Mouse (Mus musculus) hindbrain, embryonic 16.5 days (tissue): ENCODE data around the gene Esyt2. TPM values are rescaled to one million over a fixed set of nuclear protein-coding genes. Genes with fewer than 3 reads are reported as not detected.

ENCODE experiments used
- ATAC-seq: fragments of 200-750 bp; cut with Nextera tagmentation; 2 replicates; pipeline ENCODE4 v1.8.0; 2017; ENCODE audit warnings: moderate TSS enrichment, moderate library complexity
- H3K27ac ChIP-seq: fragments of 300-500 bp; sonication (generic); 2 replicates; pipeline ENCODE4 v1.5.1; 2014; ENCODE audit warnings: low read depth, mild to moderate bottlenecking, control low read depth, low read length, moderate library complexity
- H3K27me3 ChIP-seq: fragments of 300-500 bp; sonication (generic); replicated peaks from 2 replicates; pipeline ENCODE4 v1.6.1; 2014; ENCODE audit warnings: low read length; ENCODE audit not compliant: control insufficient read depth, insufficient read depth
- H3K36me3 ChIP-seq: fragments of 300-500 bp; sonication (generic); 2 replicates; pipeline ENCODE4 v1.6.1; 2014; ENCODE audit warnings: mild to moderate bottlenecking, low read length, moderate library complexity, mixed read lengths; ENCODE audit not compliant: control insufficient read depth, insufficient read depth
- H3K4me1 ChIP-seq: fragments of 300-500 bp; sonication (generic); 2 replicates; pipeline ENCODE4 v1.6.1; 2014; ENCODE audit warnings: low read depth, low read length; ENCODE audit not compliant: control insufficient read depth, insufficient read depth
- H3K4me2 ChIP-seq: fragments of 300-500 bp; sonication (generic); 2 replicates; pipeline ENCODE4 v1.6.1; 2014; ENCODE audit warnings: mild to moderate bottlenecking, low read length, control low read depth, moderate library complexity
- H3K4me3 ChIP-seq: fragments of 300-500 bp; sonication (generic); 2 replicates; pipeline ENCODE4 v1.5.1; 2014; ENCODE audit warnings: mild to moderate bottlenecking, low read length, control low read depth, moderate library complexity
- H3K9ac ChIP-seq: fragments of 300-500 bp; sonication (generic); 2 replicates; pipeline ENCODE4 v1.6.1; 2014; ENCODE audit warnings: low read depth, mild to moderate bottlenecking, control low read depth, low read length, moderate library complexity
- H3K9me3 ChIP-seq: fragments of 300-500 bp; sonication (generic); 2 replicates; pipeline ENCODE4 v1.6.1; 2014; ENCODE audit warnings: mild to moderate bottlenecking, low read length, moderate library complexity; ENCODE audit not compliant: control insufficient read depth
- WGBS: fragments of 180-500 bp; shearing (Covaris S2); extraction: QIAGEN DNeasy Blood & Tissue Kit; methylation state at CpG from one replicate; pipeline ENCODE4 v1.1.7; 2014; 5-methylcytosine and 5-hydroxymethylcytosine counted together
- polyA plus RNA-seq: library from polyadenylated mRNA; unstranded; fragments of >200 nt; fragmentation: Nextera tagmentation; extraction: Ambion mirVana; gene quantifications from 2 replicates; pipeline ENCODE4 v1.2.1, GENCODE M21; 2015

Gene Esyt2
- polyA plus RNA-seq, 1 experiment from 2014 or later = 10.3 TPM

DNA sequence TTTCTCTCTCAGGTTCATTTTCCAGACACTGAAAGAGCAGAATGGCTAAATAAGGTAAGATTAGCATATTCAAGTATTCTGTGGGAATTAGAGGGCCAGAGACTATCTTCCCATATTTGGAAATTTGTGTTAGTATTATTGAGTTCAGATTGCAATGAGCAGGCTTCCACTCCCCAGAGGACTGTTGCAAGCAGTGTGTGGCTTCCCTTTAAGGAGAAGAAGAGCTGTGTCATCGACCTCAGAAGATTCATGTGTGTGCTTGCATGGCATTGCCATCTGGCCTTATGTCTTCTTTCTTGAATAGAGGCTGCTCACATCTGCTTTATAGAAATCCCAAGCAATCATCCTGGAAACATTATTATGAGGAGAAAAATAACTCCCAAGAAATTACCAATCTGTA, 36.8 kb downstream of the Esyt2 start:
- 70% methylated on average over 1 of the region's 1 CpGs for WGBS
- no peak overlapping the region for H3K4me2 ChIP-seq
- no peaks in the 10 kb centered on the region for H3K36me3 ChIP-seq
- no peaks in the 10 kb centered on the region for H3K27me3 ChIP-seq
- ATAC-seq = no peak
- H3K4me3 ChIP-seq = no peak overlapping the region
- no peak overlapping the region for H3K9ac ChIP-seq
- no peaks in the 10 kb centered on the region for H3K4me1 ChIP-seq
- H3K9me3 ChIP-seq = no peaks in the 10 kb centered on the region
- no peak overlapping the region for H3K27ac ChIP-seq

DNA sequence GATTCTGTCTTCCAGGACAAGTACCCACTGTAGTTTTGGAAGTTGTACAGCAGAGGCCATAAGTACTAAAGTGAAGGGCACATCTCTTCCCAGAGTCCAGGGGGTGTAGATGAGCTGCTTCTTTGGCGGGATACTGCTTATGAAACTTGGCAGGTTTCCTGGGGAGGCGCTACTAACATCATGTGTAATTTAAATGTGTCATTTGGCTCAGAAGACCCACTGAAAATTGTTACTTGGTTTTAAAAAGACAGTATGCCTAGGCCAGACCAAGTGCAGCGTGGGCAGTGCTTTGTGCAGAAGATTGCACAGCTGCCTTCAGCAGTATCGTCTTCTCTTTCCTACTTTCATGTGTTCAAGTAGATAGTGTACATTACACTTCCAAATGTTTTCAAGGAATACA, 44.5 kb downstream of the Esyt2 start:
- H3K36me3 ChIP-seq = no peaks in the 10 kb centered on the region
- no peaks in the 10 kb centered on the region for H3K27me3 ChIP-seq
- H3K4me3 ChIP-seq = no peak overlapping the region
- H3K4me2 ChIP-seq = no peak overlapping the region
- no peak overlapping the region for H3K9ac ChIP-seq
- H3K27ac ChIP-seq = no peak overlapping the region
- ATAC-seq = no peak
- H3K4me1 ChIP-seq = no peaks in the 10 kb centered on the region
- no peaks in the 10 kb centered on the region for H3K9me3 ChIP-seq
- WGBS = 75% methylated on average over 4 of the region's 4 CpGs

GRCm38 (mm10) chr12:116326159-116326558, 45.2 kb downstream of the Esyt2 start:
- WGBS = 75% methylated on average over 1 of the region's 1 CpGs
- Histone ChIP-seq H3K4me1 (no peaks in the 10 kb centered on the region), H3K9ac (no peak overlapping the region), H3K36me3 (no peaks in the 10 kb centered on the region), H3K4me3 (no peak overlapping the region), H3K9me3 (no peaks in the 10 kb centered on the region), H3K27ac (no peak overlapping the region), H3K4me2 (no peak overlapping the region), H3K27me3 (no peaks in the 10 kb centered on the region)
- ATAC-seq = no peak

GRCm38 (mm10) chr12:116334253-116334652, 53.3 kb downstream of the Esyt2 start:
- Histone ChIP-seq H3K4me1 (no peaks in the 10 kb centered on the region), H3K27ac (no peak overlapping the region), H3K4me3 (no peak overlapping the region), H3K9me3 (no peaks in the 10 kb centered on the region), H3K4me2 (no peak overlapping the region), H3K27me3 (no peaks in the 10 kb centered on the region), H3K9ac (no peak overlapping the region), H3K36me3 (no peaks in the 10 kb centered on the region; the same call in 1 of the 2 replicates)
- no peak for ATAC-seq
- 96% methylated on average over 5 of the region's 5 CpGs for WGBS

DNA sequence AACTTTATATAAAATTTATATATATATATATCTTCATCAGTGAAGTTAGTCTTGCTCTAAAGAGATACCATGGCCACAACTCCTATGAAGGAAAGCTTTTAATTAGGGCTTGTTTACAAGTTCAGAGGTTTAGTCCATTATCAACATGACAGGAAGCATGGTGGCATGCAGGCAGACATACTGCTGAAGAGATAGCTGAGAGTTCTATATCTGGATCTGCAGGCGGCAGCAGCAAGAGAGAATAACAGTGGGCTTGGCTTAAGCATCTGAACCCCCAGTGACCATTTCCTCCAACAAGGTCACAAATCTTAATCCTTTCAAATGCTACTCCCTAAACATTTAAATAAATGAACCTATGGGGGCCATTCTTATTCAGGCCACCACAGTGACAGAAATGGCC, 59.2 kb downstream of the Esyt2 start:
- WGBS = 100% methylated on average over 1 of the region's 1 CpGs
- Histone ChIP-seq H3K4me1 (no peaks in the 10 kb centered on the region), H3K4me2 (no peak overlapping the region)

GRCm38 (mm10) chr12:116348755-116349286, 67.8 kb downstream of the Esyt2 start:
- Histone ChIP-seq H3K27ac (no peak overlapping the region), H3K4me3 (no peak overlapping the region), H3K36me3 (peaks cover 10% of the 10 kb centered on the region), H3K27me3 (no peaks in the 10 kb centered on the region), H3K4me2 (no peak overlapping the region), H3K4me1 (no peaks in the 10 kb centered on the region), H3K9ac (no peak overlapping the region), H3K9me3 (no peaks in the 10 kb centered on the region)
- no peak for ATAC-seq

More for the DNA sequence above, 59.2 kb downstream of the Esyt2 start:
- Histone ChIP-seq H3K36me3 (peaks cover 9% of the 10 kb centered on the region), H3K27me3 (no peaks in the 10 kb centered on the region), H3K9ac (no peak overlapping the region), H3K27ac (no peak overlapping the region), H3K9me3 (no peaks in the 10 kb centered on the region), H3K4me3 (no peak overlapping the region)
- ATAC-seq = no peak

DNA sequence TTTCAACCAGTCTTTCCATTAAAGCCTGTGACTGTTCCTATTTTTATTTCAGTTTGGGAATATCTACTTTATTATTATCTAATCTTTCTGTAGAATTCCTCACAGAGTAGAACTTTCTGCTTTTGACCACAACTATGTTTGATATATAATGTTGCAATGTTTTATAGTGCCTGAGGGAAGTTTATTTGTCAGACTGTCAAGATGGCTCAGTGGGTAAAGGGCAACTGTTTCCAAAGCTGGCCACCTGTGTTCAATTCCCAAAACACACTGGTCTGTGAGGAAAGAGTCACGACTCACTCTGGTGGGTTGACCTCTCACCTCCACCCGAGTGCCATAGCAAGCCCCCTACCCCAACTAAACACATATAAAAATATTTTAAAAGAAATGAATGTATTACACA, 68.4 kb downstream of the Esyt2 start:
- no peaks in the 10 kb centered on the region for H3K9me3 ChIP-seq
- H3K27me3 ChIP-seq = no peaks in the 10 kb centered on the region
- no peaks in the 10 kb centered on the region for H3K4me1 ChIP-seq
- no peak overlapping the region for H3K27ac ChIP-seq
- no peak overlapping the region for H3K4me3 ChIP-seq
- no peak overlapping the region for H3K4me2 ChIP-seq
- no peak for ATAC-seq
- no peak overlapping the region for H3K9ac ChIP-seq
- 75% methylated on average over 2 of the region's 2 CpGs for WGBS
- peaks cover 10% of the 10 kb centered on the region for H3K36me3 ChIP-seq

- Histone ChIP-seq H3K9ac (no peak overlapping the region), H3K36me3 (peaks cover 10% of the 10 kb centered on the region), H3K27ac (no peak overlapping the region), H3K4me3 (no peak overlapping the region), H3K4me1 (no peaks in the 10 kb centered on the region), H3K4me2 (no peak overlapping the region), H3K27me3 (no peaks in the 10 kb centered on the region), H3K9me3 (no peaks in the 10 kb centered on the region)
- ATAC-seq = no peak
- 91% methylated on average over 4 of the region's 4 CpGs for WGBS
These were observed 70.0 kb downstream of the Esyt2 start for GRCm38 (mm10) chr12:116351022-116351421.

DNA sequence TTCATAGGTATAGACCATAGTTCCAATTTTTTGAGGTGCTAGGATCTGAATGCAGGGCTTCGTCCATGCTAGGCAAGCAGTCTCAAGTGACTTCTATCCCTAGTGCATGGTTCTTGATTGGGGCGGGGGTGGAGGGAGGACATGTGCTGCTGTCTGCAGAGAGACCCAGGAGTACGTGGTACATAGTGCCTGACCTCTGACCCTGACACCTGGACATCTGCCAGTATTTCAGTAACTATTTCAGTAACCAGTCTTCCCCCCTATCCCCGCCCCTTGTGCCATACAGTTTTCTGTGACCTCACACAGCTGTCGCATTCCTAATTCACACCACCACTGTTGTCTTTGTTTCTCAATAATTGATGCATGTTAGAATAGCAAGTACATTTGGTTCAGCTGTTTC, 71.4 kb downstream of the Esyt2 start:
- Histone ChIP-seq H3K9ac (no peak overlapping the region), H3K27ac (no peak overlapping the region), H3K4me3 (no peak overlapping the region), H3K9me3 (no peaks in the 10 kb centered on the region), H3K36me3 (peaks cover 8% of the 10 kb centered on the region), H3K4me2 (no peak overlapping the region), H3K4me1 (no peaks in the 10 kb centered on the region), H3K27me3 (no peaks in the 10 kb centered on the region)
- no peak for ATAC-seq
- 73% methylated on average over 5 of the region's 5 CpGs for WGBS

- ATAC-seq = no peak
- Histone ChIP-seq H3K27me3 (no peaks in the 10 kb centered on the region), H3K4me1 (no peaks in the 10 kb centered on the region), H3K36me3 (peaks cover 10% of the 10 kb centered on the region; the same call in 1 of the 2 replicates), H3K27ac (no peak overlapping the region), H3K4me2 (no peak overlapping the region), H3K4me3 (no peak overlapping the region), H3K9me3 (no peaks in the 10 kb centered on the region), H3K9ac (no peak overlapping the region)
- 88% methylated on average over 3 of the region's 3 CpGs for WGBS
These were observed 73.7 kb downstream of the Esyt2 start for GRCm38 (mm10) chr12:116354694-116355093.
